Mouse (Mus musculus) midbrain, embryonic 10.5 days (tissue): ENCODE measurements at regions not wholly inside any gene's neighbourhood (a gene's known extent, or its start where the extent isn't known, plus 50 kb on each side); places are given as distances from the start of the nearest gene placed in this dataset.

Experiments
- DNase-seq: peaks from one replicate; pipeline ENCODE4 v3.0.0-alpha.2; 2017; ENCODE audit warnings: low spot score
- H3K27ac ChIP-seq: fragments of 300-500 bp; sonication (generic); replicated peaks from 2 replicates; pipeline ENCODE4 v1.5.1; 2016; ENCODE audit warnings: mild to moderate bottlenecking
- H3K27me3 ChIP-seq: fragments of 300-500 bp; sonication (generic); 2 replicates; pipeline ENCODE4 v1.6.1; 2016; ENCODE audit warnings: low read depth, mild to moderate bottlenecking; ENCODE audit not compliant: poor library complexity, severe bottlenecking
- H3K36me3 ChIP-seq: fragments of 300-500 bp; sonication (generic); 2 replicates; pipeline ENCODE4 v1.6.1; 2016; ENCODE audit warnings: mild to moderate bottlenecking, moderate library complexity
- H3K4me1 ChIP-seq: fragments of 300-500 bp; sonication (generic); 2 replicates; pipeline ENCODE4 v1.6.1; 2016
- H3K4me3 ChIP-seq: fragments of 300-500 bp; sonication (generic); 2 replicates; pipeline ENCODE4 v1.5.1; 2016; ENCODE audit warnings: mild to moderate bottlenecking, moderate library complexity
- H3K9me3 ChIP-seq: fragments of 300-500 bp; sonication (generic); replicated peaks from 2 replicates; pipeline ENCODE4 v1.6.1; 2016; ENCODE audit warnings: mild to moderate bottlenecking
- WGBS: fragments of 180-500 bp; shearing (Covaris S2); methylation state at CpG from one replicate; pipeline ENCODE4 v1.1.7; 2016; 5-methylcytosine and 5-hydroxymethylcytosine counted together

GRCm38 (mm10) chr14:24822876-24823567 is 336.1 kb downstream of the Rps24 start:
- Histone ChIP-seq H3K36me3 (no peaks in the 10 kb centered on the region), H3K4me1 (peaks cover 57% of the 10 kb centered on the region), H3K4me3 (no peak overlapping the region), H3K9me3 (no peaks in the 10 kb centered on the region), H3K27me3 (no peaks in the 10 kb centered on the region), H3K27ac (peak overlapping the region; percentile 42)
- 81% methylated on average over 13 of the region's 13 CpGs for WGBS
- DNase-seq: no peak

- Histone ChIP-seq H3K27ac (peak overlapping the region; percentile 94), H3K4me1 (peaks cover 71% of the 10 kb centered on the region)
- 30% methylated on average over 2 of the region's 2 CpGs for WGBS
Observed at GRCm38 (mm10) chr14:24824351-24824750, 337.4 kb downstream of the Rps24 start.

GRCm38 (mm10) chr14:24825722-24826386 is 338.9 kb downstream of the Rps24 start:
- DNase-seq: peak; percentile 37
- Histone ChIP-seq H3K4me1 (peaks cover 74% of the 10 kb centered on the region), H3K36me3 (no peaks in the 10 kb centered on the region), H3K27ac (peak overlapping the region; percentile 94), H3K27me3 (no peaks in the 10 kb centered on the region), H3K4me3 (peak overlapping the region; percentile 2; the same call in 1 of the 2 replicates), H3K9me3 (no peaks in the 10 kb centered on the region)
- whole genome bisulfite sequencing: 31% methylated on average over 11 of the region's 11 CpGs

More at GRCm38 (mm10) chr14:24824351-24824750, 337.4 kb downstream of the Rps24 start:
- DNase-seq: no peak
- Histone ChIP-seq H3K4me3 (no peak overlapping the region), H3K36me3 (no peaks in the 10 kb centered on the region), H3K27me3 (no peaks in the 10 kb centered on the region), H3K9me3 (no peaks in the 10 kb centered on the region)

- DNase-seq: peak; percentile 78
- Histone ChIP-seq H3K4me1 (peaks cover 76% of the 10 kb centered on the region), H3K9me3 (no peaks in the 10 kb centered on the region), H3K27ac (peak overlapping the region; percentile 94), H3K36me3 (no peaks in the 10 kb centered on the region), H3K4me3 (peak overlapping the region; percentile 28), H3K27me3 (no peaks in the 10 kb centered on the region)
- 21% methylated on average over 13 of the region's 13 CpGs for WGBS
Observed at GRCm38 (mm10) chr14:24826471-24827337, 339.8 kb downstream of the Rps24 start.

- Histone ChIP-seq H3K4me1 (peaks cover 83% of the 10 kb centered on the region), H3K27ac (peak overlapping the region; percentile 94), H3K27me3 (no peaks in the 10 kb centered on the region), H3K4me3 (peak overlapping the region; percentile 28), H3K36me3 (no peaks in the 10 kb centered on the region), H3K9me3 (no peaks in the 10 kb centered on the region)
- 18% methylated on average over 8 of the region's 8 CpGs for WGBS
- peak; percentile 81 for DNase-seq
Observed at GRCm38 (mm10) chr14:24827381-24828031, 340.6 kb downstream of the Rps24 start.

GRCm38 (mm10) chr14:24829001-24829400 is 342.1 kb downstream of the Rps24 start:
- no peaks in the 10 kb centered on the region for H3K9me3 ChIP-seq
- peaks cover 86% of the 10 kb centered on the region for H3K4me1 ChIP-seq
- no peaks in the 10 kb centered on the region for H3K36me3 ChIP-seq
- 56% methylated on average over 6 of the region's 6 CpGs for WGBS
- no peak overlapping the region for H3K4me3 ChIP-seq
- no peaks in the 10 kb centered on the region for H3K27me3 ChIP-seq
- peak overlapping the region; percentile 94 for H3K27ac ChIP-seq
- DNase-seq: no peak

- no peak for DNase-seq
- peak overlapping the region; percentile 80 for H3K27ac ChIP-seq
- H3K36me3 ChIP-seq: no peaks in the 10 kb centered on the region
- 17% methylated on average over 2 of the region's 2 CpGs for WGBS
- H3K9me3 ChIP-seq: no peaks in the 10 kb centered on the region
- no peak overlapping the region for H3K4me3 ChIP-seq
- no peaks in the 10 kb centered on the region for H3K27me3 ChIP-seq
- H3K4me1 ChIP-seq: peaks cover 63% of the 10 kb centered on the region
Observed at GRCm38 (mm10) chr14:24833211-24833610, 346.3 kb downstream of the Rps24 start.

GRCm38 (mm10) chr14:24838219-24838618 is 351.3 kb downstream of the Rps24 start:
- Histone ChIP-seq H3K27ac (peak overlapping the region; percentile 38), H3K4me1 (peaks cover 72% of the 10 kb centered on the region), H3K27me3 (no peaks in the 10 kb centered on the region; the same call in 1 of the 2 replicates), H3K36me3 (no peaks in the 10 kb centered on the region), H3K4me3 (no peak overlapping the region), H3K9me3 (no peaks in the 10 kb centered on the region)
- no peak for DNase-seq
- 89% methylated on average over 4 of the region's 4 CpGs for WGBS

GRCm38 (mm10) chr14:24839056-24839455 is 352.1 kb downstream of the Rps24 start:
- WGBS: 71% methylated on average over 4 of the region's 4 CpGs
- no peaks in the 10 kb centered on the region for H3K36me3 ChIP-seq

GRCm38 (mm10) chr14:24841715-24842496 is 355.0 kb downstream of the Rps24 start:
- peak overlapping the region; percentile 24; the same call in 1 of the 2 replicates for H3K4me3 ChIP-seq
- WGBS: 37% methylated on average over 17 of the region's 17 CpGs
- H3K36me3 ChIP-seq: no peaks in the 10 kb centered on the region
- peaks cover 59% of the 10 kb centered on the region for H3K4me1 ChIP-seq
- peak; percentile 71 for DNase-seq
- no peaks in the 10 kb centered on the region for H3K9me3 ChIP-seq
- no peaks in the 10 kb centered on the region; the same call in 1 of the 2 replicates for H3K27me3 ChIP-seq
- H3K27ac ChIP-seq: peak overlapping the region; percentile 85

More at GRCm38 (mm10) chr14:24839056-24839455, 352.1 kb downstream of the Rps24 start:
- Histone ChIP-seq H3K9me3 (no peaks in the 10 kb centered on the region), H3K27ac (peak overlapping the region; percentile 38; the same call in 1 of the 2 replicates), H3K4me1 (peaks cover 64% of the 10 kb centered on the region), H3K27me3 (no peaks in the 10 kb centered on the region; the same call in 1 of the 2 replicates), H3K4me3 (no peak overlapping the region)
- DNase-seq: no peak

GRCm38 (mm10) chr14:24843626-24844025 is 356.7 kb downstream of the Rps24 start:
- no peaks in the 10 kb centered on the region; the same call in 1 of the 2 replicates for H3K27me3 ChIP-seq
- 76% methylated on average over 4 of the region's 4 CpGs for WGBS

More at GRCm38 (mm10) chr14:24843626-24844025, 356.7 kb downstream of the Rps24 start:
- Histone ChIP-seq H3K27ac (no peak overlapping the region), H3K4me1 (peaks cover 44% of the 10 kb centered on the region), H3K36me3 (no peaks in the 10 kb centered on the region), H3K9me3 (no peaks in the 10 kb centered on the region), H3K4me3 (no peak overlapping the region)
- DNase-seq: no peak
